Mouse (Mus musculus) urinary bladder, postnatal 36 days (tissue): ENCODE data around the gene Slamf1.

ENCODE experiments used
- DNase-seq, 2 experiments: peaks; one replicate each; pipeline ENCODE4 v3.0.0; 2022; ENCODE audit warnings: low spot score in 2 of 2, mixed read lengths in 1 of 2

Gene Slamf1

GRCm38 (mm10) chr1:171766898-171767297, at the start of gene Slamf1:
Slamf1 (plus strand) TSS chr1:171767127.
- DNase-seq: no peak

- DNase-seq: no peak
Observed at GRCm38 (mm10) chr1:171731195-171731594, 35.7 kb upstream of the Slamf1 start.

GRCm38 (mm10) chr1:171734898-171735297, 32.0 kb upstream of the Slamf1 start:
- DNase-seq: no peak

GRCm38 (mm10) chr1:171748127-171748969, 18.6 kb upstream of the Slamf1 start:
- DNase-seq: no peak

GRCm38 (mm10) chr1:171761853-171762448, 5.0 kb upstream of the Slamf1 start:
- no peak for DNase-seq

GRCm38 (mm10) chr1:171770996-171771395, 4.1 kb downstream of the Slamf1 start:
- DNase-seq: no peak

- DNase-seq: no peak
Observed at GRCm38 (mm10) chr1:171772121-171772735, 5.3 kb downstream of the Slamf1 start.

- no peak for DNase-seq
Observed at GRCm38 (mm10) chr1:171773232-171773989, 6.5 kb downstream of the Slamf1 start.

GRCm38 (mm10) chr1:171774266-171774665, 7.3 kb downstream of the Slamf1 start:
- no peak for DNase-seq

- DNase-seq: no peak
Observed at GRCm38 (mm10) chr1:171774678-171775077, 7.8 kb downstream of the Slamf1 start.

- no peak for DNase-seq
Observed at GRCm38 (mm10) chr1:171775781-171776180, 8.9 kb downstream of the Slamf1 start.

- DNase-seq: no peak
Observed at GRCm38 (mm10) chr1:171777026-171777425, 10.1 kb downstream of the Slamf1 start.

- DNase-seq: no peak
Observed at GRCm38 (mm10) chr1:171782287-171782915, 15.5 kb downstream of the Slamf1 start.

GRCm38 (mm10) chr1:171785871-171786270, 18.9 kb downstream of the Slamf1 start:
- no peak for DNase-seq

- no peak for DNase-seq
Observed at GRCm38 (mm10) chr1:171787281-171788015, 20.5 kb downstream of the Slamf1 start.

- DNase-seq: peak in 1 of 2 experiments; percentile 17
Observed at GRCm38 (mm10) chr1:171788461-171789283, 21.7 kb downstream of the Slamf1 start.

GRCm38 (mm10) chr1:171789407-171789806, 22.5 kb downstream of the Slamf1 start:
- DNase-seq: no peak

- no peak for DNase-seq
Observed at GRCm38 (mm10) chr1:171791491-171791890, 24.6 kb downstream of the Slamf1 start.

GRCm38 (mm10) chr1:171796185-171796584, 29.3 kb downstream of the Slamf1 start:
- no peak for DNase-seq

- DNase-seq: no peak
Observed at GRCm38 (mm10) chr1:171797840-171798239, 30.9 kb downstream of the Slamf1 start.
